Mouse (Mus musculus) limb, embryonic 14.5 days (tissue): ENCODE results near the gene Id2. TPM values are rescaled to one million over a fixed set of nuclear protein-coding genes. Genes with fewer than 3 reads are reported as not detected.

Source experiments
- ATAC-seq: fragments of 200-750 bp; cut with Nextera tagmentation; 2 replicates; pipeline ENCODE4 v1.8.0; 2017; ENCODE audit warnings: low read depth, moderate number of reproducible peaks, moderate TSS enrichment; ENCODE audit not compliant: low FRiP score
- DNase-seq: peaks from one replicate; pipeline ENCODE4 v3.0.0-alpha.2; 2015; ENCODE audit warnings: low spot score
- H3K27ac ChIP-seq: fragments of 300-500 bp; sonication (generic); replicated peaks from 2 replicates; pipeline ENCODE4 v1.5.1; 2014; ENCODE audit warnings: low read depth, mild to moderate bottlenecking, low read length, moderate library complexity, mixed read lengths
- H3K27me3 ChIP-seq: fragments of 300-500 bp; sonication (generic); 2 replicates; pipeline ENCODE4 v1.6.1; 2014; ENCODE audit warnings: low read length, mixed read lengths; ENCODE audit not compliant: control insufficient read depth, insufficient read depth
- H3K36me3 ChIP-seq: fragments of 300-500 bp; sonication (generic); 2 replicates; pipeline ENCODE4 v1.6.1; 2014; ENCODE audit warnings: mild to moderate bottlenecking, low read length, moderate library complexity, mixed read lengths; ENCODE audit not compliant: control insufficient read depth, insufficient read depth
- H3K4me1 ChIP-seq: fragments of 300-500 bp; sonication (generic); 2 replicates; pipeline ENCODE4 v1.6.1; 2014; ENCODE audit warnings: antibody characterized with exemption, low read length, mixed read lengths; ENCODE audit not compliant: control insufficient read depth, insufficient read depth
- H3K4me2 ChIP-seq: fragments of 300-500 bp; sonication (generic); replicated peaks from 2 replicates; pipeline ENCODE4 v1.6.1; 2014; ENCODE audit warnings: low read depth, mild to moderate bottlenecking, low read length, moderate library complexity; ENCODE audit not compliant: severe bottlenecking
- H3K4me3 ChIP-seq: fragments of 300-500 bp; sonication (generic); replicated peaks from 2 replicates; pipeline ENCODE4 v1.5.1; 2014; ENCODE audit warnings: low read length
- H3K9ac ChIP-seq: fragments of 300-500 bp; sonication (generic); 2 replicates; pipeline ENCODE4 v1.6.1; 2014; ENCODE audit warnings: mild to moderate bottlenecking, low read depth, low read length, moderate library complexity; ENCODE audit not compliant: severe bottlenecking
- H3K9me3 ChIP-seq: fragments of 300-500 bp; sonication (generic); 2 replicates; pipeline ENCODE4 v1.6.1; 2016; ENCODE audit warnings: low read length; ENCODE audit not compliant: control insufficient read depth
- POLR2A ChIP-seq: fragments of 200-500 bp; IDR thresholded peaks from 2 replicates; pipeline ENCODE4 v1.8.0; 2012; ENCODE audit warnings: inconsistent platforms, mild to moderate bottlenecking, moderate library complexity, borderline replicate concordance; ENCODE audit not compliant: insufficient read depth, insufficient read length; ENCODE audit errors: extremely low read depth
- WGBS: fragments of 180-500 bp; shearing (Covaris S2); extraction: QIAGEN DNeasy Blood & Tissue Kit; methylation state at CpG from one replicate; pipeline ENCODE4 v1.1.7; 2014; 5-methylcytosine and 5-hydroxymethylcytosine counted together
- polyA plus RNA-seq, 2 experiments: library from polyadenylated mRNA; depleted of rRNA in 1 of 2; stranded (reverse) in 1 of 2; unstranded in 1 of 2; fragments of >200 nt; fragmentation: Nextera tagmentation in 1 of 2; extraction: Ambion mirVana in 1 of 2; gene quantifications; 2 replicates each; pipeline versions ENCODE4 v1.2.1 to v1.2.3; 2012 to 2014

Id2 gene
- polyA plus RNA-seq, 2 experiments = 165 to 317 TPM

- Histone ChIP-seq H3K27me3 (no peaks in the 10 kb centered on the region), H3K9me3 (no peaks in the 10 kb centered on the region), H3K4me2 (no peak overlapping the region), H3K4me1 (no peaks in the 10 kb centered on the region), H3K4me3 (no peak overlapping the region), H3K36me3 (peaks cover 30% of the 10 kb centered on the region), H3K9ac (no peak overlapping the region), H3K27ac (no peak overlapping the region)
- no peak for ATAC-seq
- no peak for DNase-seq
- WGBS = 77% methylated on average over 4 of the region's 4 CpGs
- no peak for TF ChIP-seq POLR2A
These were observed 52.4 kb downstream of the Id2 start for GRCm38 (mm10) chr12:25044579-25044978.

- no peak overlapping the region for H3K27ac ChIP-seq
- no peak overlapping the region for H3K9ac ChIP-seq
- peaks cover 30% of the 10 kb centered on the region for H3K36me3 ChIP-seq
- no peak for DNase-seq
- 86% methylated on average over 2 of the region's 2 CpGs for WGBS
- H3K4me2 ChIP-seq = no peak overlapping the region
- no peak for TF ChIP-seq POLR2A
- H3K4me1 ChIP-seq = no peaks in the 10 kb centered on the region
- H3K9me3 ChIP-seq = no peaks in the 10 kb centered on the region
- no peak overlapping the region for H3K4me3 ChIP-seq
- no peaks in the 10 kb centered on the region for H3K27me3 ChIP-seq
- ATAC-seq = no peak
These were observed 52.9 kb downstream of the Id2 start for GRCm38 (mm10) chr12:25044056-25044455.

Other genes starting within 250 kb of the Id2 start
- gene Kidins220, start 122.2 kb downstream of the Id2 start, polyA plus RNA-seq (2012; rRNA removed) = 46.1 and 46.9 TPM in 2 replicates
- gene Kidins220, start 122.2 kb downstream of the Id2 start, polyA plus RNA-seq (2014; fragmentation: Nextera tagmentation; extraction: Ambion mirVana) = 31.6 and 33.3 TPM in 2 replicates